Mouse (Mus musculus) fibroblast of lung, adult 2 months (primary cell): ENCODE data around the gene Mdm2.

Experiments used
- DNase-seq: peaks from one replicate; pipeline ENCODE4 v3.0.0-alpha.2; 2011; ENCODE audit warnings: low read depth

Mdm2 gene

GRCm38 (mm10) chr10:117696827-117697560, 13.6 kb downstream of the Mdm2 start:
- no peak for DNase-seq

- DNase-seq: no peak
Measured at GRCm38 (mm10) chr10:117696021-117696826, 14.3 kb downstream of the Mdm2 start.

DNA sequence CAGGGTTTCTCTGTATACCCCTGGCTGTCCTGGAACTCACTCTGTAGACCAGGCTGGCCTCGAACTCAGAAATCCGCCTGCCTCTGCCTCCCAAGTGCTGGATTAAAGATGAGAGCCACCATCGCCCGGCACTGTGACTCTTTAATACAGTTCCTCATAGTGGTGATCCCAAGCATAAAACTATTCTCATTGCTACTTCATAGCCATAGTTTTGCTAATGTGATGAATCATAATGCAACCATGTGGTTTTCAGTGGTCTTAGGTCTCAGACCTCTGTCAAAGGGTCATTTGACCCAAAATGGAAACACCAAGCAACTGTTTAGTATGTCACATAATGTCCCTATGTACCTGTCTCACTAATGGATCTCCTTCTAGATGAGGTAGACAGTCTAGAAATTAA, 15.0 kb downstream of the Mdm2 start:
- no peak for DNase-seq

DNA sequence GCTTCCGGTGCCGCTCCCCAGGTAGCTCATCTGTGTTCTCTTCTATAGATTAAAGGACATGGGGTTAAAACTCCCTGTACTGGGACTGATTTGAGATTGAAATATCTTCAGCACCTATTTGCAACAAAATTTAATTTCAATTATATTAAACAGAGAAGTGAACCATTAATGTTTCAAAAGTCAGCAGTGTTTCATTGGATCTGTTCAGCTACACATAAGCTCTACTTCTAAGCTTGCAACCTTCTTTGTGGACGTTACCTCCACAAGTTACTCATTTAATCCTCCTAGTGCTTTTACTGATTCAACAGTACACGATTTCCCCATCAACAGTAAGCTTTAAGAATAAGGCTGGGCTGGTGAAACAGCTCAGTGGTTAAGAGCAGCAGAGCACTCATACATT, 15.5 kb downstream of the Mdm2 start:
- no peak for DNase-seq

DNA sequence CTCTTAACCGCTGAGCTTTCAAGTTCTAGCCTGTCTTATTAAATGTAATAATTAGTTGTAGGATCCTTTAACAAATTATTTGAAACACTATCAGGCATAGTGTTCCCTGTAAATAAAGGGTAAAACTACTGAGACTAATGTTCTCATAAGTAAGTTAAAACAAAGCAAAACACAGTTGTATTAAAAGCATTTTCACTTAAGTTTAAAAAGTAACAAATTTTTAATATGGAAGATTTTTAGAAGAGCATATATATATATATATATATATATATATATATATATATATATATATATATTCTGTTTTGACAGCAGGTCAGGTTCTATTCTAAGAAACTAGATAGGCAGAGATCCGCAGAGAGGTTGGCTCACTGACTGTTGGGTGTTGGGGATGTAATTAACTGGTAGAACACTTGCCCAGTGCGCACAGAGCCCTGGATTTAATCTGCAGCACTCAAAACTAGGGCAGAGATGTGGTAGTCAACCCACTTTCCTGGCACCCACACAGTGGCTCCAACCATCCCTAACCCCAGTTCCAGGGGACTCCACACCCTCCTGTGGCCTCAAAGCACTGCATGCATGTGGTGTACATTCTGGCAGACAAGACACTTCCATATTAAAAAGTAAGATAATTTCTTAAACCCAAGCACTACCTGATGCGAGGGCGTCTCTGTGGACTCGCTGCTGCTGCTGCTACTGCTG, 16.2 kb downstream of the Mdm2 start:
- no peak for DNase-seq

DNA sequence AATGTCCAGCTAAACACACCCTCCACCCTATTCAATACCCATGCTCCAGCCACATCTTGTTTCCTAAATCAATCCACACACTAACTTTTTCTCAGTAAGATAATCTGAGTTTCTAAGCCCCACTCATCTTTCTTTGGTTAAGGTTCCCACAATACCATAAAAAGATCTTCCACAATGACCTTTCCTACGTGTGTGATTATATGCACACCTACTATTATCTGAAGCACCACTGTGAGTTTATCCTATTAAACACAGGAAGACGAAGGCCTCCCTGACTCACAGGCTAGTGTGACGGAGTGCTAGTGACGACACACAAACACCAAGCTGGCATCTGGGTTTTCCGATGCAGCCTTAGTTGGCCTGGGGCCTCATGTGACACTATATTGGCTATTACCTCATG, 17.6 kb downstream of the Mdm2 start:
- DNase-seq: no peak

DNA sequence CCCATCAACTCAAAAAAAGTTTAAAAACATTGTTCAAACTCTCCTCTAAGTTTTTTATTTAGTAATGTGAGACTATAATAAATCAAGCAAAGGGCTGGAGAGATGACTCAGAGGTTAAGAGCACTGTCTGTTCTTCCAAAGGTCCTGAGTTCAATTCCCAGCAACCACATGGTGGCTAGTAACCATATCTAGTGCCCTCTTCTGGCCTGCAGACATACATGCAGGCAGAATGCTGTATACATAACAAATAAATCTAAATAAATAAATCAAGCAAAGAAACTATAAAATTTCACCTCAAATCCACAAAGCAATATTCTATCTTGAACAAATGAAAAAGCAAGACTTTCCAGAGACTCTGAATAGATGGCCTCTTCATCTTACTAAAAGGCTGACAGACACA, 18.4 kb downstream of the Mdm2 start:
- DNase-seq: no peak

DNA sequence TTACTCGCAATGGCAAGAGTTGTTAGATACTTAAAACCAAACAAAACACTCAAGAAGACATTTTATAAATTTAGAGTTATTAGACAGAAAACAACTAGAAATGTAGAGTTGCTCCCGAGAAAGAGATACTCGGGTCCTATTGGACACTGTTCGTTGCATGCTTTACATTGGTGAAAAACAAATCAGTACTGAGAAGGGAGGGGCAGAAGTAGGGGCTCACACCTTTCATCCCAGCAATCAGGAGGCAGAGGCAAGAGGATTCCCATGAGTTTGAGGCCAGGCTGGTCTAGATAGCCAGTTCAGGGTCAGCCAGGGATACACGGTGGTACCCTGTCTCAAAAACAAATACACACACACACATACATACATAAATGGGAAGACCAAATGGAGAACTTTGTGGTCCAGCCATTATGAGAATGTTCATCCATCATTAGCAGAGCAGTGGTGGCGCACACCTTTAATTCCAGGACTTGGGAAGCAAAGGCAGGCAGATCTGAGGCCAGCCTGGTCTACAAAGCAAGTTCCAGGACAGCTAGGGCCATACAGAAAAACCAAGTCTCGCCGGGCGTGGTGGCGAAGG, 19.1 kb downstream of the Mdm2 start:
- no peak for DNase-seq

DNA sequence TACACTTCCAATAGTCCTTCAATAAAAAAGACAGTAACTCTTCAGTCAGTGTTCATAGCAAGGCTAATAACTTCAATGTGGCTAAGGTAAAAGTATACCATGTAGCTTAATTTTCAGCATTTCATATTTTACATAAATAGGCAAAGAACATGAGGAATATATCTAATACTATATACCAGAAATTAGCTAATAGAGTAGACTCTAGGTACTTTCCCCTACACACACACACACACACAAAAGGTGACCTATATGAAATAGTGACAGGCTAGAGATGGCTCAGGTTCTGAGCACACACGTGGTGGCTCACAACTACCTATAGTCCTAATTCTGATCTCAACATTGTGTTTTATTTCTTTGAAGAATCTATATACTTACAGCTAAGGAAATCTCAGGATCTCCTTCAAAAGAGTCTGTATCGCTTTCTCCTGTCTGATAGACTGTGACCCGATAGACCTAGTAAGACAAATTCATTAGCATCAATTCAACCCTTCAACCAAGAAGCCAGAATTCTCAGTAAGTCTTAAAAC, 19.7 kb downstream of the Mdm2 start:
- no peak for DNase-seq

DNA sequence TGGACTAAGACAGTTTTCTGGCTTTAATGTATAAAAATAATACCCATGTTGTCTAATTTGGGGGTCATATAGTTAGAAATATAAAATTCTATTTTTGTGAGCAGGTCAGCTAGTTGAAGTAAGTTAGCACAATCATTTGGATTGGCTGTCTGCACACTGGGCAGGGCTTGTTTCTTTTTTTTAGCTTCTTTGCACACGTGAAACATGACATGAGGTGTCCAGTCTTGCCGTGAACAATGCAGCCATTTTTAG, 20.5 kb downstream of the Mdm2 start:
- DNase-seq: no peak

- DNase-seq: no peak
Measured at GRCm38 (mm10) chr10:117689297-117690100, 21.1 kb downstream of the Mdm2 start.

GRCm38 (mm10) chr10:117688204-117689151, 22.1 kb downstream of the Mdm2 start:
- no peak for DNase-seq

DNA sequence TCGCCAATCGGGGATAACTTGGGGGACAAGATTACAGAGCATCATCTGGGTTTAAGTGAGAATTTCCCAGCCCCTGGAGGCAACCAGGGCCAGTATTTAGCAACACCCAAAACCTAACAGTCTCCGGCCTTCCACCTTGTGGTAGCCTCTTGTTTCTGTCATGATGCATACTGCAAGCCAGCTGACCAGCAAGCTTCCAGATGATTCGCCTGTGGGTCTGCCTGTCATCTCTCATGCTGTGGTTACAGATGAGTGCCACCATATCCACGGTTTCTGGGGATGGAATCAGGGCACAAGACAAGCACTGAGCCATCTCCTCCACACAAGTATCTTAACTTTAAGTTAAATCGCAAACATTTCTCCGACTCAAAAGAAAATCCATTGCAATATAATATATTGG, 23.0 kb downstream of the Mdm2 start:
- DNase-seq: no peak

- no peak for DNase-seq
Measured at GRCm38 (mm10) chr10:117687018-117687417, 23.5 kb downstream of the Mdm2 start.

GRCm38 (mm10) chr10:117685849-117686591, 24.5 kb downstream of the Mdm2 start:
- no peak for DNase-seq

DNA sequence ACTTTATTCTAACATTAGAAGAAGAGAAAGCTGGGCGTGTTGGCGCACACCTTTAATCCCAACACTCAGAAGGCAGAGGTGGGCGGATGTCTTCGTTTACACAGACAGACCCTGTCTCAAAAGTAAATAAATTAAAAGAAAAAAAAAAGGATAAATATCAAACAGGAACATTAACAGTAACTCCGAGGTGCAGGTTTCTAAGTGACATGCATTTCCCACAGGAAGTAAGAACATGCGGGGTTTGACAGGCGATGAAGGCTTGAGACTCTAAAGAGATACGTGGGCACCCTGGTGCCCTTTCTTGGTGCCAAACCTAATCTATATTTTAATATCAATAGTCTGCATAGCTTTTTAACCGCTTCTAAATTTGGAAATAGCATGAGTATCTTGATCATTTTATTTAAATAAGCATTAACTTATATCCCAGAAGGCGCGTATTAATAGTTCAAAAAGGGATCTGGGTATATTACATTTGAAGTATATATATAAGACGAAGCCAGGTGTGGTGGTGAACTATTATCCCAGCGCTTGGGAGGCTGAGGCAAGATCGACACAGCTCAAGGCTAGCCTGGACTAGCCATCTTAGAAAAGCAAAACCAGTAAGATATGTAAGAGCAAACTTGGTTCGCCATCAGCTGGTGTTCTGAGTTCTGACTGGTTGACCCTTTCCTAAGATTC, 25.2 kb downstream of the Mdm2 start:
- no peak for DNase-seq

DNA sequence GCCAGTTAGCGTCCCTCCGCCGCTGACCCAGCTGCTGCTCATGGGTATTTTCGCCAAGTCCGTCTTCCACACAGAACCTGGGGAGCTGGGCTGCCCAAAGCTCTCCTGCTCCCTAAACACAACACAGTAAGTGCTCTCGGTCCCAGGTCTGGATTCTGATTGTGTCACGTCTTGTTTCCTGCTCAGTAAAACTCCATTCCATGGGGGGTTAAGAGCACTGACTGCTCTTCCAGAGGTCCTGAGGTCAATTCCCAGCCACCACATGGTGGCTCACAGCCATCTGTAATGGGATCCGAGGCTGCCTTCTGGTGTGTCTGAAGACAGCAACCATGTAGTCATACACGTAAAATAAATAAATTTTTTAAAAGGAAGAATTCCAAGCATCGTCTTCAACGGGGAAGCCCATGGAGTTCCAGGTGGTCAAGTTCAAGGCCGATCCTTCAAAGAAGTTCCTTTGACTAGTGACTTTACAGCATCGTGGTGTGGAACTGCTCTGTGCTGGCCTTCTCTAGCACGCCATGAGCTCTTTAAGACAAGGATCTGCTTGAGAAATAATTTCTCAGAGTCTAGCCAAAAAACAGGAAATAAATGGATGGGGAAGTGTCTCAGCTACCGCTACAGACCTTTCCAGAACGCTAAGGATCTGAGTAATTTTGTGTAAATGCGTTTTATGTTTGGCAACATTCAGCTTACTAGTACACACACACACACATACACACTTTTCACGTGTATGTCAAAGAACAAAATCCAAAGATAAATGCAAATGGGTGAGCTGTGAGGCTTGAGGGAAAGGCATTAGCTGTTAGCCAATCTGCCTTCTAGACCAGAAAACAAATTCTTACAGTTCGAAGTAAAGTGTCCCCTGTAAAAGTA, 26.0 kb downstream of the Mdm2 start:
- no peak for DNase-seq

DNA sequence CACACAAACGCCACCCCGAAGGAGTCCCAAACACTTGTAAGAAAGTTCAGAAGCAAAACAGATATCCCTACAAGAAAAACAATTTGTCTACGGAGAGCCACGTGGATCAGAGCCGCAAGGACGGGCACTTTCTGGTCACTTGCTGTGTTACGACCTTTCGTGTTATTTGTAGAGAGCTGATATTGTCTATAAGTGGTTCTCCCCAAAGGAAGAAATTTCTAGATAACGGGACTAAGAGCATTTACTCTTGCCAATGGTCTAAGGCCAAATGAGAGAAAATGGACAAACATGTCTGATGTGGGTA, 26.9 kb downstream of the Mdm2 start:
- DNase-seq: no peak
